Mouse (Mus musculus) c-Kit-positive CD71-negative TER-119-negative erythroid progenitor cells, embryonic 14.5 days (primary cell): ENCODE results near the gene Gm21974.
"Not testable (repeated sequence)": the region's sequence is repeated elsewhere in the genome, so short reads cannot be mapped to it uniquely, and the experiment has no call there.

Source experiments
- DNase-seq: peaks from one replicate; pipeline ENCODE4 v3.0.0-alpha.2; 2013; ENCODE audit warnings: low read depth

The Gm21974 gene

DNA sequence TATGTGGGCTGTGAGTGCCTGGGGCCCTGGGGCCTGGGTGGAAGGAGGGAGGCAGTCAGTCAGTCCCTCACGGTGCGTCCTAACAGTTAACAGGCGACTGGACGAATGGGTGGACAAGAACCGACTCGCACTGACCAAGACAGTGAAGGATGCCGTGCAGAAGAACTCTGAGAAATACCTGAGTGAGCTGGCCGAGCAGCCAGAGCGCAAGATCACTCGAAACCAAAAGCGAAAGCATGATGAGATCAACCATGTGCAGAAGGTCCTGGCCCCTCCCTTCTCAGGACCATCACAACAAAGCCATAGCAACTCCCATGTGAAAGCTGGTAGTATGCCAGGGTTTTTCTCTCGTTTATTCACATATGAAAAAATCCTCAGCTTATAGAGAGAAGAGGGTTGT is 20.0 kb upstream of the Gm21974 start:
- no peak for DNase-seq

- no peak for DNase-seq
These were observed 17.7 kb upstream of the Gm21974 start for GRCm38 (mm10) chr7:127912938-127913337.

GRCm38 (mm10) chr7:127912190-127912871 is 17.1 kb upstream of the Gm21974 start, which contains the start of gene Kat8:
Gene Kat8, plus strand, starts transcription at chr7:127912516.
- peak; percentile 92 for DNase-seq

GRCm38 (mm10) chr7:127908656-127909055 is 13.4 kb upstream of the Gm21974 start:
- DNase-seq: no peak

GRCm38 (mm10) chr7:127907939-127908338 is 12.7 kb upstream of the Gm21974 start:
- DNase-seq: no peak

DNA sequence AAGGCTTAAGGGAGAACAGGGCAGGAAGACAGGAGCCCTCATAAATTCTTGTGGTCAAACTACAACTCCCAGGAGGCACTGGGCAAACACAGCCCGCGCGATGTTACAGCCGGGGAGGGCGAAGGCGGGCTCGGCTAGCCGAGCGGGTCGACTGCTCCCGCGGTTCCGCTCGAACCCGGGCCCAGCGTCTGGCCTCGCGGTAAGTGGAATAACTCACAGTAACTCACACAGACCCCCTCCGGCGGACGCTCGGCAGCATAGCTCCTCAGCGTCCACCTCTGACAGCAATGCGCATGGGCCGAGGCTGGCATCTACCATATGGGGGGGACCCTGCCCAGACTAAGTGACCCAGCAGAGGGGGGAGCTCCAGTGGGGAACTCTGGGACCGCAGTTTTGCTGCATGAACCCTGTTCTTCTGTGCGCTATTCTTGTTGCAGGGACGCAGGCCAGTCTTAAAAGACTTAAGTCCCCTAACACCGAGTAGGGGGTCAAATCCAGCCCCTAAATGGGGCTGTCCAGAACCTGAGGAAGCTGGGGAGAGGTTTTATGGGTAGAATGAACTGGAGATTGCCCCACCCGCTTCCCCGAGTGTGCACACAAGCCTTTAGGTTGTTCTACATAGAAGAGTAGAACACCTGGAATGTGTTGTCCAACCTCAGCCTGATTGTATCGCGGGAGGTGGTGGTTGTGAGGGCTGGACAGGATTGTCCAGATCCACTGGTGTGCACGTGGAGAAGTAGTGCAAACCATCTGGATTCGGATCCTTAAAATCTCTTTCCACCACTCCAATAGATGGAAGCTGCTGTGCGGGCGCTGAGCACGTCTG is 8.9 kb upstream of the Gm21974 start, which contains the start of gene Bckdk:
Gene Bckdk, plus strand, starts transcription at position 112 of the 826 bp plus-strand sequence.
- DNase-seq: peak; percentile 65

GRCm38 (mm10) chr7:127901772-127902171 is 6.5 kb upstream of the Gm21974 start:
- DNase-seq: no peak

DNA sequence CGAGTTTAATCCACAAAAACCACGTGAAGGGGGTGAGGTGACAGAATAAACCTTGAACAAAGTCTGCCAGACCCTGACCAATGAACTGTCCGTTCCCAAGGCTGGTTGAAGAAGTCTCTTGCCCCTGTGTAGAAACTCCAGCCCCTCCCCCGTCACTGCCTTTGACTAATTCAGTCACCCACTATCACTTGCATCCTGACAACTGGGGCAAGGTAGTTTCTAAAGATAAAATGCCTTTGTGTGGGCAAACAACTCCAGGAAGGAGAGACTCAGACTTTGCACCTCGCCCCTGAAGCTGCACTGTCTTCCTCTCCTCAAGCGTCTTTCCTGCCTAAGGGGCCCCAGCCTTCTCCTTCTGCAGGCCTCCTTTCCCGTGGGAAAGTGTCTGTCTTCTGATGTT is 4.7 kb upstream of the Gm21974 start:
- DNase-seq: no peak

DNA sequence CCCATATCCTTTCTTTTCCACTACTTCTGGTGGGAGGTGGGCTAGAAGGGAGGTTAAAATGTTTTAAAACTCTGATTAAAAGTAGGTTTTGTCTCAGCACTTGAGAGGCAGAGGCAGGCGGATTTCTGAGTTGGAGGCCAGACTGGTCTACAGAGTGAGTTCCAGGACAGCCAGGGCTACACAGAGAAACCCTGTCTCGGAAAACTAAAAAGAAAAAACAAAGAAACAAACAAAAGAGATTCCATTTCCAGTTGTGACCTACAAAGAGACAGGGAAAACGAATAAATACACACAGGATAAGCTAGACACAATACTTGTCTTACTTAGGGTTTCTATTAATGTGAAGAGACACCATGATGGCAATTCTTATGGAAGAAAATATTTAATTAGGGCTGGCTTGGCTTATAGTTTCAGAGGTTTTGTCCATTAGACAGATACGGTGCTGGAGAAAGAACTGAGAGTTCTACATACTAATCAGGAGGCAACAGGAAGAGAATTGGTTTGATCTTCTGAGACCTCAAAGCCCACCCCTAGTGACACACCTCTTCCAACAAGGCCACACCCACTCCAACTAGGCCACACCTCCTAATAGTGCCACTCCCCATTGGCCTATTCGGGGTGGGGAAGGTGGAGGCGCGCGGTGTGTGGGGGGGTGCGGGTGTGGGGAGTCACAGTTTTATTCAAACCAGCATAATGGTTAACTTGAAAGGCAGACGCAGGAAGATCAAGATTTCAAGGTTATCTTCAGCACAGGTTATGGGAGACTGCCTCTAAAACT is 3.1 kb upstream of the Gm21974 start:
- DNase-seq: no peak

DNA sequence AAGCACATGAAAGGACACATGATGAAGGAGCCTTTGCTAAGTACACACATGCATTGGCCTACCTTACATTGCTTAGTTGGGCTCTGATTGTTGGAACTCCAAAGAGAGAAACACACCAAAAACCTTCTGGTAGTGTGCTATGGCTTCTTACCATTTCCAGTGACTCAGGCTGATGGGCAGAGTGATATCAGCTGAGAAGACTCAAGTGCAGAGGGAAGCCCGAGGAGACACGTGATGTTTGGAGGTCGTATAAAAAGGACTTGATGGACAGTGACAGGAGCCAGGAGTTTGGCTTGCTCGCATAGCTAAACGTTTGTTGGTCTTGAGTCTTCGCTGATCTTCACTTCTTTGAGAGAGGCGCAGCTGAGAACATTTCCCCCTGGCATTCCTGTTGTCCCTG is 2.3 kb upstream of the Gm21974 start:
- DNase-seq: no peak

DNA sequence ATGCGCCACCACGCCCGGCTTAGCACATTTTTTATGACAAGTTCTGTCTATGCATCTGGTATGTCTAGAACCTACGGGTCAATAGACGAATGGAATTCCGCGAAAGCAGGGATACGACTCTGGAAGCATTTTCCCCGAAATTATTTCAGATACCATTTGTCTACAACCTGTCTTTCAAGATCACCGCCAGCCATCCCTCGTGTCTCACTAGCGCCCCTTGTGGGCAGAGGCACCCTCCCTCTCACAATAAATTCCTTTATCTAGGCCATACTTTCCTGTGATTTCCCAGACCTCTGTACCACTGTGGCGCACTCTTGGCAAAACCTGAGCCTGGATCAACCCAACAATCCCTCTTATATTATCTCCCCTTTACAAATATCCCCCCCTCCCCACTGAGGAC is 1.1 kb upstream of the Gm21974 start:
- peak; percentile 60 for DNase-seq

- not testable (repeated sequence) for DNase-seq
These were observed 637 bp upstream of the Gm21974 start for GRCm38 (mm10) chr7:127895891-127896290.

- DNase-seq: no peak
These were observed 774 bp downstream of the Gm21974 start for GRCm38 (mm10) chr7:127894480-127894879.

DNA sequence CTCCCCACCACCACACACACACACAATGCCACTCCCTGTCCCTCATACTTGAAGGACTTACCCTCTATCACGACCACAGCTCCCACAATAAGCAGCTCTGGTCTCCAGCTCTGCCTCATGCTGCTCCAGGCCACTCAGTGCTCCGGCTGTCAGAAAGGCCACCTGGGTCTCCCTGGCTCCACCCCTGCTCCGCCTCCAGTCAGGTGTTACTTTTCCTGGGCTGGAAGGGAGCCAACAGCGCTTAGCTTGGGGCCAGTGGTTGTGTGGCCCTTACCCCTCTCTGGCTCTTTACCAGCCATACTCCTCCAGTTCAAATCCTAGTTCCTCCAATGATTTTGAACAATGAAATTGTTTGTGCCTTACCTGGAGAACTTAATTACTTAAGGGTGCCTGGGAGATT is 4.5 kb downstream of the Gm21974 start, which contains the start of gene Prss53:
Gene Prss53, minus strand, starts transcription at position 173 of the 400 bp plus-strand sequence.
- no peak for DNase-seq

GRCm38 (mm10) chr7:127888821-127889220 is 6.4 kb downstream of the Gm21974 start:
- DNase-seq: no peak

- no peak for DNase-seq
These were observed 7.5 kb downstream of the Gm21974 start for GRCm38 (mm10) chr7:127887781-127888180.

DNA sequence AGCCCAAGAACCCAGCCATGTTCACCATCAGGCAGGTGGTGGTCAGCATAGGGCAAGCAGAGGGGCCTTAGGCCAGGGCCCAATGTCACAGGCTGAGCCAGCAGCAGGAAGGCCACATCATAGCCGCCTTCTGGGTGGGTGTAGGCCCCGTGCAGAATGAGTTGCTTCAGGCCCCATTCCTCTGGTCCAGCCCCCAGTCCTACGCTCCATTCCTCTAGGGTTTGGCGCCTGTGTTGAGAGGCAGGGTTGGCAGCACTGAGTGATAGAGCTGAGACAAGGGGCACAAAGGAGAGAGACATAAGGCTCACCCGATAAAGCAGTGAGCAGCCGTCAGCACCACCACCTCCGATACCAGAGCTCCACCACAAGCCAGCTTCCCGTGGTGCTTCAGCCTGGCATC is 8.1 kb downstream of the Gm21974 start:
- no peak for DNase-seq

GRCm38 (mm10) chr7:127886551-127886950 is 8.7 kb downstream of the Gm21974 start:
- no peak for DNase-seq

- DNase-seq: no peak
These were observed 9.3 kb downstream of the Gm21974 start for GRCm38 (mm10) chr7:127885951-127886350.

DNA sequence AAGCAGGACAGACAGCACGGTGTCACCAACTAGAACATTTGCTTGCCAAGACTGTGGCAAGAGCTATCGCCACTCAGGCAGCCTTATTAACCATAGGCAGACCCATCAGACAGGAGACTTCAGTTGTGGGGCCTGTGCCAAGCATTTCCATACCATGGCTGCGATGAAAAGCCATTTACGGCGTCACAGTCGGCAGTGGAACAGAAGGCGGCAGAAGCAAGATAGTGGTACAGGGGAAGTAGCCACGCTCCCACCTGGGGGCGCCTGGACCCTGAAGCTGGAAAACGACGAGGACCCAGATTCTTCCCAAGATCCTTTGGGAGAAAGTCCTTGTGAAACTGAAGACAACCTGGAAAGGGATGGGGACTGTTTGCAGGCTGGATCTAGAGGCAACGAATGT is 14.8 kb downstream of the Gm21974 start:
- no peak for DNase-seq

- no peak for DNase-seq
These were observed 16.0 kb downstream of the Gm21974 start for GRCm38 (mm10) chr7:127879301-127879700.
